Mouse (Mus musculus): ENCODE measurements around the gene Ica1l. TPM values are rescaled to one million over a fixed set of nuclear protein-coding genes. Genes with fewer than 3 reads are reported as not detected.

Ica1l gene
- polyA plus RNA-seq, 1 experiment: 0.08 TPM

DNA sequence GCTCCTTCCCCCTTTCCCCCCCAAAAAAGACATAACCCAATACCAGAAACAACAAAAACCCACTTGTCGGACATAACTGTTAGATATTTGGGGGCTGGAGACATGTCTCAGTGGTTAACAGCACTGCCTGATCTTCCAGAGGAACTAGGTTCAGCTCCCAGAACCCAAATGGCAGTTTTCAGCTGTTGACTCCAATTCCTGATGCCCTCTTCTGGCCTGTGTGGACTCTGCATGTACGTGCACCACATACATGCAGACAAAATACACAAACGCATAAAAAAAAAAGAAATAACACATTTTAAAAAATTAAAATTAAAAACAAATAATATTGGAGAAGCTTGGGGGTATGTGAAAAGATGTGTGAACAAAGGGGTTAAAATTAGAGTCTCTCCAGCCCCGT lies 75.7 kb downstream of the Ica1l start:
- no peak overlapping the region for H3K4me3 ChIP-seq (ENCODE audit: insufficient read depth, low read depth, low read length)
- no peaks in the 10 kb centered on the region for H3K4me1 ChIP-seq (ENCODE audit: control insufficient read depth, insufficient read depth, low read length)
- H3K27me3 ChIP-seq (replicated peaks; ENCODE audit: control insufficient read depth, insufficient read depth, low read length): no peaks in the 10 kb centered on the region
- peak; percentile 60 for TF ChIP-seq CTCF (conservative IDR thresholded peaks at IDR 0.05; ENCODE audit: insufficient read depth, insufficient read length, low read depth, low read length)
- no peak for TF ChIP-seq POLR2A (IDR thresholded peaks at IDR 0.05; ENCODE audit: low read depth, low read length)
- 89% methylated on average over 4 of the region's 4 CpGs for WGBS
- peaks cover 2% of the 10 kb centered on the region for H3K36me3 ChIP-seq (ENCODE audit: control insufficient read depth, insufficient read depth, low read length)
- peak; percentile 56 for DNase-seq
- no peak overlapping the region for H3K27ac ChIP-seq (ENCODE audit: insufficient read depth, low read depth, low read length)

- no peak for TF ChIP-seq POLR2A (IDR thresholded peaks at IDR 0.05; ENCODE audit: low read depth, low read length)
- no peak for TF ChIP-seq CTCF (conservative IDR thresholded peaks at IDR 0.05; ENCODE audit: insufficient read depth, insufficient read length, low read depth, low read length)
- 77% methylated on average over 6 of the region's 6 CpGs for WGBS
- H3K36me3 ChIP-seq (ENCODE audit: control insufficient read depth, insufficient read depth, low read length): peaks cover 2% of the 10 kb centered on the region
Measured at GRCm38 (mm10) chr1:59966171-59966785, 76.7 kb downstream of the Ica1l start.

GRCm38 (mm10) chr1:59959941-59960340 lies 83.0 kb downstream of the Ica1l start:
- Histone ChIP-seq H3K27ac (ENCODE audit: insufficient read depth, low read depth, low read length) (no peak overlapping the region), H3K4me3 (ENCODE audit: insufficient read depth, low read depth, low read length) (no peak overlapping the region), H3K36me3 (ENCODE audit: control insufficient read depth, insufficient read depth, low read length) (peaks cover 1% of the 10 kb centered on the region), H3K27me3 (replicated peaks; ENCODE audit: control insufficient read depth, insufficient read depth, low read length) (no peaks in the 10 kb centered on the region), H3K4me1 (ENCODE audit: control insufficient read depth, insufficient read depth, low read length) (no peaks in the 10 kb centered on the region)
- DNase-seq: no peak
- 65% methylated on average over 1 of the region's 1 CpGs for WGBS
- TF ChIP-seq CTCF (conservative IDR thresholded peaks at IDR 0.05; ENCODE audit: insufficient read depth, insufficient read length, low read depth, low read length): no peak
- TF ChIP-seq POLR2A (IDR thresholded peaks at IDR 0.05; ENCODE audit: low read depth, low read length): no peak

More at GRCm38 (mm10) chr1:59966171-59966785, 76.7 kb downstream of the Ica1l start:
- 0 out of 2 replicates have a peak overlapping the region, but pooled peaks have one; percentile 5 for H3K27ac ChIP-seq (ENCODE audit: insufficient read depth, low read depth, low read length)
- no peak overlapping the region for H3K4me3 ChIP-seq (ENCODE audit: insufficient read depth, low read depth, low read length)
- H3K27me3 ChIP-seq (replicated peaks; ENCODE audit: control insufficient read depth, insufficient read depth, low read length): no peaks in the 10 kb centered on the region
- no peak for DNase-seq
- no peaks in the 10 kb centered on the region for H3K4me1 ChIP-seq (ENCODE audit: control insufficient read depth, insufficient read depth, low read length)

- no peak for TF ChIP-seq POLR2A (IDR thresholded peaks at IDR 0.05; ENCODE audit: low read depth, low read length)
- TF ChIP-seq CTCF (conservative IDR thresholded peaks at IDR 0.05; ENCODE audit: insufficient read depth, insufficient read length, low read depth, low read length): no peak
- no peaks in the 10 kb centered on the region for H3K27me3 ChIP-seq (replicated peaks; ENCODE audit: control insufficient read depth, insufficient read depth, low read length)
Measured at GRCm38 (mm10) chr1:59957206-59957605, 85.8 kb downstream of the Ica1l start.

DNA sequence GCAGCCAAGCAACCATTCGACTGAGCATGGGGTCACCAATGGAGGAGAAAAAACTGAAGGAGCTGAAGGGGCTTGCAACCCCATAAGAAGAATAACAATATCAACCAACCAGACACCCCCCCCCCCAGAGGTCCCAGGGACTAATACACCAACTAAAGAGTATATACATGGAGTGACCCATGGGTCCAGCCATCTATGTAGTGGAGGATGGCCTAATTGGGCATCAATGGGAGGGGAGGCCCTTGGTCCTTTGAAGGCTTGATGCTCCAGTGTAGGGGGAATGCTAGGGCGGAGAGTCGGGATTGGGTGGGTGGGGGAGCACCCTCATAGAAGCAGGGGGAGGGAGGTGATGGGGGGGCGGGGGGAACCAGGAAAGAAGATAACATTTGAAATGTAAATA lies 95.5 kb downstream of the Ica1l start:
- WGBS: 93% methylated on average over 4 of the region's 4 CpGs
- H3K36me3 ChIP-seq (ENCODE audit: control insufficient read depth, insufficient read depth, low read length): peaks cover 1% of the 10 kb centered on the region; the same call in 1 of the 2 replicates
- peaks cover 4% of the 10 kb centered on the region; the same call in 1 of the 2 replicates for H3K4me1 ChIP-seq (ENCODE audit: control insufficient read depth, insufficient read depth, low read length)

More at GRCm38 (mm10) chr1:59957206-59957605, 85.8 kb downstream of the Ica1l start:
- no peaks in the 10 kb centered on the region for H3K4me1 ChIP-seq (ENCODE audit: control insufficient read depth, insufficient read depth, low read length)
- H3K36me3 ChIP-seq (ENCODE audit: control insufficient read depth, insufficient read depth, low read length): peaks cover 5% of the 10 kb centered on the region
- no peak for DNase-seq
- H3K4me3 ChIP-seq (ENCODE audit: insufficient read depth, low read depth, low read length): no peak overlapping the region
- no peak overlapping the region for H3K27ac ChIP-seq (ENCODE audit: insufficient read depth, low read depth, low read length)
- WGBS: 85% methylated on average over 3 of the region's 3 CpGs

DNA sequence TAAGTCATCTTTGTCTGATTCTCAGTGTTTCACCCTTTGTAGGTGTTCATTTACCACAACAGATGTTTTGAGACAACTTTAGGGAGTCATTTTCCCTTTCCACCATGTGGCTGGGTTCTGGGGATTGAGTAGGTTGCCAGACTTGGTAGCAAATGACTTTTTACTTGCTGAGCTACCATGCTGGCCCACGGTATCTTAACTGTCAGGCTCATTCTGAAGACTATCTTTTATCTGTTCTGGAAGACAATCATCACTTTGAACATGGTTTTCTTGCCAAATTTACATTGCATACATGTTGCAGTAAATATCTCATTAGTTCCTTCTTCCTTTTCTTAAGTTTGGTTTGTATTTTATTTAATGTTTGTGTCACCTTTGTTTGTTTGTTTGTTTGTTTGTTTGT lies 97.0 kb downstream of the Ica1l start:
- TF ChIP-seq CTCF (conservative IDR thresholded peaks at IDR 0.05; ENCODE audit: insufficient read depth, insufficient read length, low read depth, low read length) (no peak), POLR2A (IDR thresholded peaks at IDR 0.05; ENCODE audit: low read depth, low read length) (no peak)

More for the DNA sequence above, 95.5 kb downstream of the Ica1l start:
- no peaks in the 10 kb centered on the region for H3K27me3 ChIP-seq (replicated peaks; ENCODE audit: control insufficient read depth, insufficient read depth, low read length)
- no peak for DNase-seq
- no peak for TF ChIP-seq POLR2A (IDR thresholded peaks at IDR 0.05; ENCODE audit: low read depth, low read length)
- no peak for TF ChIP-seq CTCF (conservative IDR thresholded peaks at IDR 0.05; ENCODE audit: insufficient read depth, insufficient read length, low read depth, low read length)
- H3K27ac ChIP-seq (ENCODE audit: insufficient read depth, low read depth, low read length): no peak overlapping the region
- no peak overlapping the region for H3K4me3 ChIP-seq (ENCODE audit: insufficient read depth, low read depth, low read length)

GRCm38 (mm10) chr1:59943825-59944224 lies 99.2 kb downstream of the Ica1l start:
- no peaks in the 10 kb centered on the region for H3K27me3 ChIP-seq (replicated peaks; ENCODE audit: control insufficient read depth, insufficient read depth, low read length)
- 56% methylated on average over 5 of the region's 5 CpGs for whole genome bisulfite sequencing
- DNase-seq: peak; percentile 19

More for the DNA sequence above, 97.0 kb downstream of the Ica1l start:
- H3K27ac ChIP-seq (ENCODE audit: insufficient read depth, low read depth, low read length): no peak overlapping the region
- peaks cover 1% of the 10 kb centered on the region; the same call in 1 of the 2 replicates for H3K36me3 ChIP-seq (ENCODE audit: control insufficient read depth, insufficient read depth, low read length)
- no peak for DNase-seq
- 51% methylated on average over 1 of the region's 1 CpGs for WGBS
- H3K4me3 ChIP-seq (ENCODE audit: insufficient read depth, low read depth, low read length): no peak overlapping the region
- peaks cover 12% of the 10 kb centered on the region for H3K4me1 ChIP-seq (ENCODE audit: control insufficient read depth, insufficient read depth, low read length)
- no peaks in the 10 kb centered on the region for H3K27me3 ChIP-seq (replicated peaks; ENCODE audit: control insufficient read depth, insufficient read depth, low read length)

More at GRCm38 (mm10) chr1:59943825-59944224, 99.2 kb downstream of the Ica1l start:
- no peak for TF ChIP-seq CTCF (conservative IDR thresholded peaks at IDR 0.05; ENCODE audit: insufficient read depth, insufficient read length, low read depth, low read length)
- no peak overlapping the region for H3K27ac ChIP-seq (ENCODE audit: insufficient read depth, low read depth, low read length)
- H3K4me1 ChIP-seq (ENCODE audit: control insufficient read depth, insufficient read depth, low read length): peaks cover 12% of the 10 kb centered on the region
- no peak overlapping the region for H3K4me3 ChIP-seq (ENCODE audit: insufficient read depth, low read depth, low read length)
- no peaks in the 10 kb centered on the region for H3K36me3 ChIP-seq (ENCODE audit: control insufficient read depth, insufficient read depth, low read length)
